Mouse (Mus musculus) stomach, postnatal 0 days (tissue): ENCODE measurements at regions not wholly inside any gene's neighbourhood (a gene's known extent, or its start where the extent isn't known, plus 50 kb on each side); places are given as distances from the start of the nearest gene placed in this dataset.

Experiments
- CTCF ChIP-seq: IDR thresholded peaks from 2 replicates; pipeline ENCODE4 v1.5.1; 2016; ENCODE audit warnings: antibody characterized with exemption, low read depth, mild to moderate bottlenecking, moderate library complexity
- EP300 ChIP-seq: optimal IDR thresholded peaks from 2 replicates; pipeline ENCODE3; 2016; ENCODE audit warnings: antibody characterized with exemption

DNA sequence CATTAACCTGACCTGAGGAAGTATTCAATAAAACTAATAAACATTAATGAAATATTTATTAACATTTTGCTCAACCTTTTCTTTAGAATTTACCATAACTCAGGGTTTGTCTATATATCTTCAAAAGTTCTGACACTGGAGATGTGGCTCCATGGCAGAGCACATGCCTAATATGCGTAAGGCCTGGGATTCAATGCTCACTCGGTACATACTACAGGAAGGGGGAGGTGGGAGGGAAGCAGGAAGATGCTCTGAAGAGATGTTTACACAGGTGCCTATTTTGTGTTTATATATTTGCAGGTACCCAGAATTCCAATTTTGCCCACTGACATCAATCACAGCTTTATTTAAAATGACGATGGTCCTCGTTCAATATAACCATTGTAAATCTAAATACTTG is 79.0 kb downstream of the Actbl2 start:
- TF ChIP-seq CTCF (no peak), EP300 (no peak)
